Mouse (Mus musculus) embryonic facial prominence, embryonic 13.5 days (tissue): Measurements from ENCODE around the gene Ndufs2. TPM values are rescaled to one million over a fixed set of nuclear protein-coding genes. Genes with fewer than 3 reads are reported as not detected.

Source experiments
- ATAC-seq: fragments of 200-750 bp; cut with Nextera tagmentation; 2 replicates; pipeline ENCODE4 v1.8.0; 2017; ENCODE audit warnings: low read depth; ENCODE audit not compliant: insufficient number of reproducible peaks, insufficient read depth, low FRiP score, low TSS enrichment
- H3K27ac ChIP-seq: fragments of 300-500 bp; sonication (generic); 2 replicates; pipeline ENCODE4 v1.5.1; 2015; ENCODE audit warnings: moderate library complexity, mild to moderate bottlenecking, inconsistent platforms
- H3K27me3 ChIP-seq: fragments of 300-500 bp; sonication (generic); 2 replicates; pipeline ENCODE4 v1.6.1; 2015; ENCODE audit warnings: mild to moderate bottlenecking, inconsistent platforms
- H3K36me3 ChIP-seq: fragments of 300-500 bp; sonication (generic); 2 replicates; pipeline ENCODE4 v1.6.1; 2015; ENCODE audit warnings: mild to moderate bottlenecking, inconsistent platforms
- H3K4me1 ChIP-seq: fragments of 300-500 bp; sonication (generic); 2 replicates; pipeline ENCODE4 v1.6.1; 2015; ENCODE audit warnings: inconsistent platforms
- H3K4me2 ChIP-seq: fragments of 300-500 bp; sonication (generic); 2 replicates; pipeline ENCODE4 v1.6.1; 2015; ENCODE audit warnings: moderate library complexity, mild to moderate bottlenecking, inconsistent platforms
- H3K4me3 ChIP-seq: fragments of 300-500 bp; sonication (generic); 2 replicates; pipeline ENCODE4 v1.5.1; 2015; ENCODE audit warnings: mild to moderate bottlenecking, inconsistent platforms
- H3K9ac ChIP-seq: fragments of 300-500 bp; sonication (generic); 2 replicates; pipeline ENCODE4 v1.6.1; 2015; ENCODE audit warnings: mild to moderate bottlenecking, inconsistent platforms
- H3K9me3 ChIP-seq: fragments of 300-500 bp; sonication (generic); 2 replicates; pipeline ENCODE4 v1.6.1; 2016; ENCODE audit warnings: inconsistent platforms
- WGBS: fragments of 180-500 bp; shearing (Covaris S2); methylation state at CpG from one replicate; pipeline ENCODE4 v1.1.7; 2015; ENCODE audit warnings: mixed read lengths; 5-methylcytosine and 5-hydroxymethylcytosine counted together
- polyA plus RNA-seq: library from polyadenylated mRNA; unstranded; fragments of >200 nt; fragmentation: Nextera tagmentation; extraction: Ambion mirVana; gene quantifications from 2 replicates; pipeline ENCODE4 v1.2.1, GENCODE M21; 2015

Gene Ndufs2
- polyA plus RNA-seq, 1 experiment from 2014 or later = 232 TPM

DNA sequence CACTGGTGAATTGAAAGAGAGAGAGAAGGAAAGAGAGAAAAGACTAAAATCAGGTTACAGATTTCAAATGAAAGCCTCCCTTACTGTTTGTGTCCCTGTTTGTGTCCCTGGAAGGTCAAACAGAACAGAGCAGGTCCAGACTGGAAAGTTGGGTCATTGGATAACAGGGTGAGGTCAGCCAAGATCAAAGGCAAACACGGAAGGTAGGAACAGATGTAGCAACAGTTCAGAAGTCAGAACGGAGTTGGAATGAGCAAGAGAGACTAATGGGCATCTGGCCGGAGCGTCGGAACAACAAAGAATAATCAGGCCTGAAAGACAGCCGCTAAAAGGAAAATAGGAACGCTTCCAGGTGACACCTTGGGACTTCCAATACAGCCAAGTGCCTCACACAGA, 46.9 kb downstream of the Ndufs2 start:
- Histone ChIP-seq H3K4me3 (no peak overlapping the region), H3K27me3 (0 out of 2 replicates have a peak, but pooled peaks cover 5% of the 10 kb centered on the region), H3K4me2 (no peak overlapping the region), H3K9me3 (no peaks in the 10 kb centered on the region), H3K9ac (no peak overlapping the region), H3K4me1 (no peaks in the 10 kb centered on the region), H3K27ac (no peak overlapping the region), H3K36me3 (no peaks in the 10 kb centered on the region)
- ATAC-seq = no peak
- WGBS = 39% methylated on average over 7 of the region's 7 CpGs

DNA sequence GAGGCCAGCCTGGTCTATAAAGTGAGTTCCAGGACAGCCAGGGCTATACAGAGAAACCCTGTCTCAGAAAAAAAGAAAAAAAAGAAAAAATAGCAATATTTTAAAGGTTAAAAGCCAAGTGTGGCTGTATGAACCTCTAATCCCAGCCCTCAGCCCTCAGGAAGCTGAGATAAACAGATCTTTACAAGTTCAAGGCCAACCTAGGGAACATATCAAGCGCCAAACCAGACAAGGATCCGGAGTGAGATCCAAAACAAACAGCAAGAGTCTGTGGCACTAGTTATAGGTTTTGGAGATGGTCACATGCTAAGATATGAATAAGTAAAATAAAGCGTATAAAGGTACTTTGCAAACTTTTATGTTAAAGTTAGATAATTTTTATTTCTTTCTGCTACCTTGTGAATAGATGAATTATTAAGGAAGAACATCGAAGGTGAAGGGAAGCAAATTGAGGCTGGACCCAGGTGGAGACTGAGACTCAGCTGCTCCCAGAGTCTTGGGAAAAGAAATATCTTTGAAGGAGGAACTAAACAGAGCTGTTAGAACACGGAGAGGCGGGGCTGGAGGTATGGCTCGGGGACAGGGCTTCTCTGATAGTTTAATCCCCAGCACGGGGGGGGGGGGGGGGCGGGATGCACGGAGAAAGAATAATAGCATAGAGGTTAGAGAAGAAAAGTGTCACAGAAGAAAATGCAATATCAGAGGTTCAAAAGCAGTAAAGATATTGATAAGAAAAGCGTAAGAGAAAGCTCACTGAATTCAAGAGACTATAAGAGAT, 47.5 kb downstream of the Ndufs2 start:
- no peak overlapping the region for H3K27ac ChIP-seq
- no peak overlapping the region for H3K4me2 ChIP-seq
- no peak overlapping the region for H3K4me3 ChIP-seq
- H3K9me3 ChIP-seq = no peaks in the 10 kb centered on the region
- no peaks in the 10 kb centered on the region for H3K36me3 ChIP-seq
- H3K9ac ChIP-seq = no peak overlapping the region
- 53% methylated on average over 10 of the region's 11 CpGs for WGBS
- no peak for ATAC-seq
- H3K4me1 ChIP-seq = no peaks in the 10 kb centered on the region
- peaks cover 5% of the 10 kb centered on the region; the same call in 1 of the 2 replicates for H3K27me3 ChIP-seq

DNA sequence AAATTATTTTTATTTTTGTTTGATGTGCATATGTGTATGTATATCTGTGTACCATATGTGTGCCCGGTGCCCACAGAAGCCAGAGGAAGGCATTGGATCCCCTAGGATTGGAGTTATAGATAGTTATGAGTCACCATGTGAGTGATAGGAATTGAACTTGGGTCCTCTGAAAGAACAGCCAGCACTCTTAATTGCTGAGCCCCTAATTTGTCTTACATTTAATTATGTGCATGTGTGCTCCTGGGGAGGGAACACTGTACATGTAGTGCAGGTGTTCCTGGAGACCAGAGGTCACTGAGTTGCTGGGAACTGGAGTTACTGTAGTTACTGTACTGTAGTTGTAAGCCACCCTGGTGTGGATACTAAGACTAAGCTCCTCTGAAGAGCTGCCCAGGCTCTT, 50.4 kb downstream of the Ndufs2 start:
- H3K9ac ChIP-seq = no peak overlapping the region
- H3K9me3 ChIP-seq = no peaks in the 10 kb centered on the region
- peaks cover 21% of the 10 kb centered on the region for H3K27me3 ChIP-seq
- peaks cover 5% of the 10 kb centered on the region for H3K4me1 ChIP-seq
- 95% methylated on average over 1 of the region's 1 CpGs for WGBS
- H3K27ac ChIP-seq = no peak overlapping the region
- H3K4me2 ChIP-seq = no peak overlapping the region
- H3K4me3 ChIP-seq = no peak overlapping the region
- H3K36me3 ChIP-seq = no peaks in the 10 kb centered on the region
- no peak for ATAC-seq

DNA sequence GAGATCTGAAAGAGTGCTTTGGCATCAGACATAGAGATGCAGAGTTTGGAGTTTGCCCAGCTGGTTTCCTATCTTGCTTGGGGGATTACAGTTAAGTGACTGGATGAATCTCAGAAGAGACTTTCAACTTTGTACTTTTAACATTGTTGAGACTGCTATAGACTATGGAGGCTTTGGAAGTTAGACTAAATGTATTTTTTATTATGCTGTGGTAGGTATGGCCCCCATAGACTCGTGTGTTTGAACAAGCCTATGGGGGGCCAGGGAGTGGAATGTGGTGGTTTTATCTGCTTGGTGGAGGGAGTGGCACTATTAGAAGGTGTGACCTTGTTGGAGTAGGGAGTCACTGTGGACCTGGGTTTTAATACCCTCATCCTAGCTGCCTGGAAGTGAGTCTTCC, 51.7 kb downstream of the Ndufs2 start:
- H3K27ac ChIP-seq = no peak overlapping the region
- peaks cover 33% of the 10 kb centered on the region for H3K27me3 ChIP-seq
- no peaks in the 10 kb centered on the region for H3K36me3 ChIP-seq
- WGBS = 69% methylated on average over 1 of the region's 1 CpGs
- H3K4me2 ChIP-seq = no peak overlapping the region
- peaks cover 16% of the 10 kb centered on the region for H3K4me1 ChIP-seq
- no peaks in the 10 kb centered on the region for H3K9me3 ChIP-seq
- H3K4me3 ChIP-seq = no peak overlapping the region
- H3K9ac ChIP-seq = no peak overlapping the region
- no peak for ATAC-seq

DNA sequence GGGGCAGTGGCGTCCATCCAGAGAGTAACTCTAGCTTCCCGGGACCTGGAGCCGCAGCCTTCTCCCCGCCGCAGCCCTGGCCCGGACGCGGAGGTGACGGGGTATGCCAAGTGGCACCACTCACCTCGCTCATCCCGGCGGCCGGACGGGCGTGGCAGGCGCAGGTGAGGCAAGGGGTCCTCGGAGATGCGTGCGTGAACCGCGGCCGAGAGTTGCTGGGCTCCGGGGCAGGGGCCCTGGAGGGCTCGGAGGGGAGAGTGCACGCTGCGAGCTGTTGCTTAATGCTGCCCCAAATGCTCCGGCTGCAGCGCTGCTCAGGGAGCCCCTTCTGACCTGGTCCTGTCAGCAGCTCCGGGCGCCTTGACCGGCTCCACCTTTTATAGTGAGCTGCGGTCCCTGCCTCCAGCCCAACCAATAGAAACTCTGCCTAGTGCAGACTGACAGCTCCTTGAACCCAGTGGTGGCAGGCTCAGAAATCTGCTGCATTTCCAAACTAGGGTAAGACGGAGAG, 55.2 kb downstream of the Ndufs2 start, which contains the start of gene Pcp4l1:
TSS of gene Pcp4l1 (minus strand) at position 382 of the 511 bp plus-strand sequence.
- no peak for ATAC-seq
- H3K27me3 ChIP-seq = peaks cover 69% of the 10 kb centered on the region
- H3K9me3 ChIP-seq = no peaks in the 10 kb centered on the region
- H3K36me3 ChIP-seq = no peaks in the 10 kb centered on the region
- no peak within 1 kb of the TSS for H3K27ac ChIP-seq
- peak within 1 kb of the TSS; percentile 70 for H3K9ac ChIP-seq
- peak within 1 kb of the TSS; percentile 97 for H3K4me2 ChIP-seq
- under 1% methylated on average over 33 of the region's 33 CpGs for WGBS
- H3K4me3 ChIP-seq = peak within 1 kb of the TSS; percentile 59
- peaks cover 35% of the 10 kb centered on the region for H3K4me1 ChIP-seq

DNA sequence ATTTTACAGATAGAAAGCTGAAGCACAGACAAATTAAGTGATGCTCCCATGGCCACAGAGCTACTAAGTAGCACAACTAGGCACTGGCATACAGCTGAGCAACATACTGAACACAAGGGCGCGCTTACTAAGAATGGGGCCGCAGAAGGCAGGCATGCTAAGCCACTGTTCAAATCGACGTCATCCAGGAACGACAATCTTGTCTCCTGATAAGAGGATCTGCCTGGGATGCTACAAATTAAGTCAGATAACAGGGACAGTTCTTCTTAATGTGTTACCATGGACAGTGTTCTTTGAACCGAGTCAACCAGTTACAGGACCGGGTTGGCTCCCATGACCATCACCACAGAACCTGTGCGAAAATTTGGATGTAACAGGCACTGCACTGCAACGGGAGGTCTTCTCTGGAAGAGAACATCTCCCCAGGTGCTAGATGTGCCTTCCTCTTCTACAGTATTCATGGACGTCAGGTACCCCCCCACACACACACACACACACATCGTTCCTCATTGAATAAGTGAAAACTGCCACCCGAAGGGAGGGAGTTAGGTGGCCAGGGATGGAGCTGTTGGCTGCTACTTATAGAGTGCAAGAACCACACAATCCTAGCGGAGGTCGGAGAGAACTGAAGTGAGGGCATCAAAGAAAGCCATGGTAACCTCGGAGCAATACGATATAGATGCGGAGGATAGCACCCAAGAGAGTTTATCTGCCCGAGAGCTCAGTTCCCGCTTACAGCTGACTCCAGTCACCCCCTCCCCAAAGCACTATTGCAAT, 56.0 kb downstream of the Ndufs2 start:
- no peaks in the 10 kb centered on the region for H3K9me3 ChIP-seq
- 0 out of 2 replicates have a peak, but pooled peaks have one; percentile 32 for ATAC-seq
- H3K4me1 ChIP-seq = peaks cover 35% of the 10 kb centered on the region
- H3K27ac ChIP-seq = no peak overlapping the region
- 5% methylated on average over 20 of the region's 20 CpGs for WGBS
- peaks cover 72% of the 10 kb centered on the region for H3K27me3 ChIP-seq
- H3K4me2 ChIP-seq = peak overlapping the region; percentile 97
- H3K9ac ChIP-seq = peak overlapping the region; percentile 70
- no peaks in the 10 kb centered on the region for H3K36me3 ChIP-seq
- H3K4me3 ChIP-seq = peak overlapping the region; percentile 59

DNA sequence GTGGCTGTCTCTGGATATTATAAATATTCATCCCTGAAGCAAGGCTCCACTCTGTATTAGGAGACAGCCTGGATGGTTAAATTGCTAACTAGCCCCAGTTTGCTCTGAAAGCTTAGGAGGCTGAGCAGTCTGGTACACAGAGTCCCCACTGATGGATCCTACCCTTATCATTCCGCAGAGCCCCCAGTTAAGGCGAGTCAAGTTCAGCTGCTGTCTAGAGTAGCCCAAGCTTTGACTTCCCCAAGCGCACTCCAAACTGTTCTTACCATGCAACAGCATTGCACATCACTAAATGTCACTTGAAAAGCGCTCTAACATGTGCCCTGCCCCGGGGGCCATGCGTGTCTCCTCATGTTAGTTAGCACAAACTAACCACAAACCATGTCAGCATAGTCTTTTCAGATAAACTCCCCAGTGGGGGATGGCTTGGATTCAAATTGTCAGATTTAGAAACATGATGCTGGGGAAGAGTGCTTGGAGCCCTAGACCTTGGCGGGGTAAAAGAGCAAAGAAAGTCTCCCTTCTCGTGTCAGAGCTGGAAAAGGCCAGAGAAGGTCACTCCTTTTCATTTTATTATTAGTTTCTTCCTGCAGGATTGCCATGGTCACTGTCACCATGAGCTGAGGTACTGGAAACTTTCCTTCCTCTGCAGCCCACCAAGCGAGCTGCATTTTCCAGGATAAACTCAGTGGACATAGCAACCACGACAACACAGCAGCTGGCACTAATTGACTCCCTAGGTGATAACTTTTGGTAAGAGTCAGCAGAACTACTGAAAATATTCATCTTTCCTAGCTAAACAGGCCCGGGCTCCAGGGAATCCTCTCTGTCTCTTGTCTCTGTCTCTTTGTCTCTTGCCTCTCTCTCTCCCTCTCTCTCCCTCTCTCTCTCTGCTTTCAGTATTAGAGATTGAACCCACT, 57.0 kb downstream of the Ndufs2 start:
- H3K36me3 ChIP-seq = no peaks in the 10 kb centered on the region
- peak overlapping the region; percentile 49 for H3K4me2 ChIP-seq
- no peaks in the 10 kb centered on the region for H3K9me3 ChIP-seq
- no peak for ATAC-seq
- H3K4me3 ChIP-seq = peak overlapping the region; percentile 27
- H3K9ac ChIP-seq = no peak overlapping the region
- H3K27ac ChIP-seq = no peak overlapping the region
- H3K4me1 ChIP-seq = peaks cover 43% of the 10 kb centered on the region
- peaks cover 69% of the 10 kb centered on the region for H3K27me3 ChIP-seq
- WGBS = 13% methylated on average over 11 of the region's 11 CpGs

DNA sequence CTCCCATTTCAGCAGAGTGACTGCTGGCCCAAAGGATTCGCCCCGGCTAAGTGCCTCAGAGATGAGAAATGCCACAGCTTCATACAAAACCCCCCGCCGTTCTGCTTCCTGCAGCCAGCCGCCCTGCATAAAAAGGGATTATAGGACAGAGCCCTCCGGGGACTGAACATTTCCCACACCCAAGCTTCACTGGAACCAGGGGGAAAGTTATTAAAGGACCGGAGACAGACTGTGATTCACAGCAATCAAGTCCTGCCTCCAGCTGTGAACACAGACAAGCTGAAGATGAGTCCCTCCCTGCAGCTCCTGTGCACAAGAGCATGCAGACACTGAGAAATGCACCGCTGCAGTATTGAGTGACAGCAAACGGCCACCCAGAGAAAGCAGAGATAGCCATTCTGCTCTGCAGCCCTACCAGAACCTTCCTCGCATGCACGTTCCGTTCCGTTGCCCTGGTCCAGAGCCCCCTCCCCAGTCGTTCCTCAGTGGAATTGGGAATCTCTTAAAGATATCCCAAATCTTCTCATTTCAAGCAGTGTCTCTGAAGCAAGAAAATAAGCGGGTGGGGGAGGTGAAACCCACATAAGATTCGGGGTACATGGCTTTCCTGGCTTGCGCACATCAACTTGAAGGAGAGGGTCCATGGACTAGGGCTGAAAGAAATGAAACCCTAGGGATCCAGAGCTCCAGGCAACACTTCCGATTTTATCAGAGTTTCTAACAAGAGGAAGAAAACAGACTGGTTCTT, 57.9 kb downstream of the Ndufs2 start:
- H3K27me3 ChIP-seq = peaks cover 69% of the 10 kb centered on the region
- no peaks in the 10 kb centered on the region for H3K36me3 ChIP-seq
- H3K4me1 ChIP-seq = peaks cover 50% of the 10 kb centered on the region
- peak overlapping the region; percentile 49 for H3K4me2 ChIP-seq
- 2% methylated on average over 18 of the region's 18 CpGs for WGBS
- H3K27ac ChIP-seq = no peak overlapping the region
- H3K4me3 ChIP-seq = peak overlapping the region; percentile 27
- no peaks in the 10 kb centered on the region for H3K9me3 ChIP-seq
- no peak for ATAC-seq
- peak overlapping the region; percentile 55; the same call in 1 of the 2 replicates for H3K9ac ChIP-seq

DNA sequence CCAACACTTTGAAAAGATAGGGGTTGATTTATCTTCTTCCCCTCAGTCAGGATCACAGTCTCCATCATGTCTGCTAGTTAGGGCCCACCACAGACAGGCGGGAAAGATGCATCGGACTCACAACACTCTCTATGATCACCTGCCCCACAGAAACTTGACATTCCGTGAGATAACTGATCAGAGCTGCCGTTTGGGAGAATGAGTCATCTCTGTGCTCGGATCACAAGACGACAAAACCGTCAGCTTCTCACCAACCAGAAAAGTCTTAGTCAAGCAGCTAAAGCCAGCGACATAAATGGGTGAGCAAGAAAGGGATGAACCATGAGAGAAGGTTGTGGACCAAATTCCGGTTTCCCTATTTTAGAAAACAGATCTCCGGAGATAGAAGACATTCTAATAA, 58.9 kb downstream of the Ndufs2 start:
- no peak for ATAC-seq
- H3K36me3 ChIP-seq = no peaks in the 10 kb centered on the region
- H3K27ac ChIP-seq = no peak overlapping the region
- WGBS = 43% methylated on average over 10 of the region's 10 CpGs
- H3K9me3 ChIP-seq = no peaks in the 10 kb centered on the region
- no peak overlapping the region for H3K9ac ChIP-seq
- no peak overlapping the region for H3K4me3 ChIP-seq
- peaks cover 65% of the 10 kb centered on the region for H3K27me3 ChIP-seq
- H3K4me2 ChIP-seq = no peak overlapping the region
- H3K4me1 ChIP-seq = peaks cover 53% of the 10 kb centered on the region

DNA sequence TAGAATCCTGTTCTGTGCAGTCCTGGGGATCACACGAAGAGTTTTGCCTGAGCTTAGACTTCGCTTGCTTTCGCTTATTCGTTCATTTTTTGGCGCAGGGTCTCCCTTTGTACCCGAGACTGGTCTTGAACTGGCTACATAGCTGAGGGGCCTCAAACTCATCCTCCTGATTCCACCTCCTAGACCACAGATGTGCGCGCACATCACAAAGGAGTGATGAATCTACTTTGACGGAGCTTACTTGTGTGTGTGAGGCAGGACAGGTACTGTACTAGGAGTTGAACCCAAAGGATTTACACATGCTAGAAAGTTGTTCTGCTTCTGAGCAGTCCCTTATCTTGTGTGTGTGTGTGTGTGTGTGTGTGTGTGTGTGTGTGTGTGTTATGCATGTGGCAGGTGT, 60.4 kb downstream of the Ndufs2 start:
- H3K36me3 ChIP-seq = no peaks in the 10 kb centered on the region
- H3K4me3 ChIP-seq = no peak overlapping the region
- no peak overlapping the region for H3K27ac ChIP-seq
- WGBS = 92% methylated on average over 9 of the region's 9 CpGs
- peaks cover 49% of the 10 kb centered on the region for H3K4me1 ChIP-seq
- H3K9me3 ChIP-seq = no peaks in the 10 kb centered on the region
- no peak overlapping the region for H3K4me2 ChIP-seq
- H3K9ac ChIP-seq = no peak overlapping the region
- H3K27me3 ChIP-seq = peaks cover 52% of the 10 kb centered on the region
- no peak for ATAC-seq
